Mouse (Mus musculus) thymus, adult 2 months (tissue): Measurements from ENCODE around the gene Ric3.

Experiments
- CTCF ChIP-seq: fragments of 200-500 bp; IDR thresholded peaks from 2 replicates; pipeline ENCODE4 v1.5.1; 2012; ENCODE audit warnings: mild to moderate bottlenecking, control low read depth, low read length, moderate library complexity, borderline replicate concordance; ENCODE audit not compliant: control insufficient read depth, poor library complexity, insufficient read depth; ENCODE audit errors: extremely low read depth
- POLR2A ChIP-seq: fragments of 200-500 bp; IDR thresholded peaks from 2 replicates; pipeline ENCODE4 v1.6.1; 2012; ENCODE audit warnings: mild to moderate bottlenecking, low read length, control low read depth, moderate library complexity; ENCODE audit not compliant: control insufficient read depth, poor library complexity, insufficient read depth; ENCODE audit errors: extremely low read depth

- TF ChIP-seq CTCF (no peak), POLR2A (no peak)
These were observed 81.2 kb downstream of the Ric3 start for GRCm38 (mm10) chr7:109001971-109002370.
